Mouse (Mus musculus): Measurements from ENCODE around the gene Vcan. TPM values are rescaled to one million over a fixed set of nuclear protein-coding genes. Genes with fewer than 3 reads are reported as not detected.

Gene Vcan
- polyA plus RNA-seq, 1 experiment from 2014 or later = 48.3 TPM

DNA sequence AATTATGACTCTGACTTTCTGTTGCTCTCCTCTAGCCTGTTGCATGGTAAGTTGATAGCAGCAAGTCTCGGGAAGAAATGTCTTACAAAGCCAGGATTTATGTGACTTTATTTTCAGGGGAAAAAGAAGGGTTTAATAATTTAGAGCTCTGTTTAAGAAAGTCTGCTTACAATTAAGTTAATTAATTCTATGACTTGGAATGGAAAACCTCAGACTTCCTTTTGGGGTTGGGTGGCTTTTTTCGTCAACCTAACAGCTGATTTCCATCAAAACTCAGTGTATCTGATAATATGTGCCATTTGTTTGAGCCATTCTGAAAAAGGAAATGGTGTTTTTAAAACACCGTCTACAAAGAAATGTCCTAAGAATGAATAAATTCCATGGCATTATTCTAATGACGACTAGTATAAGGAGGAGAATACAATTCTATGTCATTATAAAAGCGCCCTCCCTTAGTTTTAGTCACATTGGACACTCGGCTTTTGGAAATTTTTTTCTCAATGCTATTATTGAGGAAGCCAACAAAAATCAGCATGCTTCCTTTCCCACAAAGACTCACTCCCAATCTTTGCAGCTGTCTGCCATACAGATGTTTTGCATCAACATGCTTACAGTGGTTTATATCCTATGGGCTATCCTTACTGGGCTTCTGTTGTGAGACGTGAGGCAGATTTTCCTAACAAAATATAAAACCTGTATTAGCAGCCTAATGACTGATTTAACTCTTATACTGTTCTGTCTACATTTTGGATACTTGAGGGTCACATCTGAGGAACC lies 34.0 kb downstream of the Vcan start:
- no peak overlapping the region for H3K9ac ChIP-seq (replicated peaks)
- 85% methylated on average over 7 of the region's 7 CpGs for WGBS
- peaks cover 42% of the 10 kb centered on the region for H3K36me3 ChIP-seq
- no peak for ATAC-seq (replicated peaks)
- H3K4me2 ChIP-seq (replicated peaks) = no peak overlapping the region
- no peaks in the 10 kb centered on the region for H3K9me3 ChIP-seq
- no peak overlapping the region for H3K4me3 ChIP-seq
- no peaks in the 10 kb centered on the region for H3K27me3 ChIP-seq
- no peaks in the 10 kb centered on the region for H3K4me1 ChIP-seq
- no peak overlapping the region for H3K27ac ChIP-seq (replicated peaks)

DNA sequence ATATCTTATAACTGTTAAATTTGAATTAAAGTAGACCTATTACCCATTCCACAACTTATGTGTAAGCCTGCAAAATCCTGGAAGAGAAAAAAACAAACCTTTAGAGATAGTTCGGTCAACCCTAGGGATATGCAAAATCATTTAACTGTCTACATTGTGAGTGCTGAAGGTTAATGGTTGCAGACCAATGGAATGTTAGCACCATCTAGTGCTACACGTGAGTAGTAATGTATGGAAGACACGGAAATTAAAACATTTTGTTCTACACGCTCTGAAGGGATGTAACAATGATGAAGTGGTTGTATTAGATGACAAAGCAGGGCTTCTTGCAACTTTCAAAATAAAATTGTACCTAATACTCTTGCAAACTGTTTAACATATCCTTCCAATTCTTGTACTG lies 39.9 kb downstream of the Vcan start:
- Histone ChIP-seq H3K27me3 (no peaks in the 10 kb centered on the region), H3K9ac (replicated peaks) (no peak overlapping the region), H3K9me3 (no peaks in the 10 kb centered on the region), H3K4me2 (replicated peaks) (no peak overlapping the region), H3K4me3 (no peak overlapping the region), H3K27ac (replicated peaks) (no peak overlapping the region), H3K36me3 (peaks cover 59% of the 10 kb centered on the region), H3K4me1 (no peaks in the 10 kb centered on the region)
- 88% methylated on average over 4 of the region's 4 CpGs for WGBS
- no peak for ATAC-seq (replicated peaks)

DNA sequence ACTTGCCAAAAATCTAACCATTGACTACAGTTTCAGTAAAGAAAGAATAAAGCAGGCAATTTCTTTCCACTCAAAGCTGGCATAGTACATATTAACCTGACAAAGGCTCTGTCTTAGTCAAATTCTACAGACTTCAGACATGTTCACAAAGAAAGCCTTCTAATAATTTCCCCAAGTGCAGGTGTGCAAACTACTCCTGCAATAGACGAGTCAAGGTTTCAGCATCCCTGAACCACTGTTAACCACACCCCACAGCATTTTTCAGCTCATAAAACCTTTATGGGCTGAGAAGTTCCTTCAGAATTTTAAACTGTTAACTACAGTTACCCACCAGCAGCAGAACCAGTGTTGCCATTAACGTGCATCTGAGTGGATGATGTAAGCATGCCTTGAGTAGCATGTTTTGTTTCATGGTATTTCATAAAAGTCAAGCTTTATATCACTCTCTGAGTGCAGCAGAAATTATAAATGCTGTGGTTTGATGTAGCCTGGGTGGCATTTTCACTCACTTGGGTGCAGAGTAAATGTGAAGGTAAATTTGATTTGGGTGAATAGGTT lies 42.2 kb downstream of the Vcan start:
- Histone ChIP-seq H3K9ac (replicated peaks) (no peak overlapping the region), H3K36me3 (peaks cover 45% of the 10 kb centered on the region), H3K27me3 (no peaks in the 10 kb centered on the region), H3K27ac (replicated peaks) (no peak overlapping the region), H3K4me3 (no peak overlapping the region), H3K4me1 (no peaks in the 10 kb centered on the region), H3K9me3 (no peaks in the 10 kb centered on the region), H3K4me2 (replicated peaks) (no peak overlapping the region)
- WGBS = 89% methylated on average over 2 of the region's 2 CpGs
- no peak for ATAC-seq (replicated peaks)

DNA sequence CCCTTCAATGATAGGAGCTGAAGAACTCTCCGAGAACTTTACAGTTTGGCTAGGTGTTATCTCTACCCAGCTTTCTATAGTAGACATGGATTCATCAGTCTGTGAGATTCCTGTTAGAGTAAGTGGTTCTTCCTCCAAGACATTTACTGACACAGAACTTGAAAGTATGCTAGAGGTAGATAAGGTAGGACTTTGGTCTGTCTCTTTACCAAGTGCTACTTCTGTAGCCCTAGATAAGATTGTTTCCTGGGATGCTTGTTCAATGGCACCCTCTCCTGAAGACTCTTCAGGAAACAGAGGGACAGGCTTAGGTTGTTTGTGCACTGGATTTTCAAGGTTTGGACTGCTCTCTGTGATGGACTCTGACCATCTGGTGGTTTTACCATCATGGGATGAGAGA lies 49.7 kb downstream of the Vcan start:
- WGBS = 91% methylated on average over 1 of the region's 1 CpGs
- H3K36me3 ChIP-seq = peaks cover 60% of the 10 kb centered on the region

DNA sequence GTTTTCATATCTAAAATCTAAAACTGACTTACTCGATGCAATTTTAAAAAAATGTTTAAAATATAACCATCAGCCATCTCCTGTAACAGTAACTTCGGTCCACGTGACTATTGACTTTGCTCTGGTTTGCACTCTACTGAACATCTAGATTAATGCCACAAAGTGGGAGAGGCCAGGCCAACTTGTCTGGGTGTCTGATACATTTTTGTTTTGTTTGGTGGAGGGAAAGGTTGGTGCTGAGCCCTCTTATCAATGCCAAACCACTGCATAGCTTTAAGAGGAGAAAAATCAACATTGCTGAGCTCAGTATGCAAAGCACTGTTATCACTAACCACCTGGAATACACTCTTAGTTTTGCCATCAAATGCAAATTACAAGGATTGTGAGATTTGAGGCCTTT lies 58.8 kb downstream of the Vcan start:
- H3K9me3 ChIP-seq = no peaks in the 10 kb centered on the region
- H3K9ac ChIP-seq (replicated peaks) = no peak overlapping the region
- peaks cover 39% of the 10 kb centered on the region for H3K36me3 ChIP-seq
- H3K4me1 ChIP-seq = no peaks in the 10 kb centered on the region
- WGBS = 95% methylated on average over 3 of the region's 3 CpGs
- H3K4me2 ChIP-seq (replicated peaks) = no peak overlapping the region
- no peak overlapping the region for H3K27ac ChIP-seq (replicated peaks)
- no peaks in the 10 kb centered on the region for H3K27me3 ChIP-seq
- no peak overlapping the region for H3K4me3 ChIP-seq
- no peak for ATAC-seq (replicated peaks)

More for the DNA sequence above, 49.7 kb downstream of the Vcan start:
- Histone ChIP-seq H3K27ac (replicated peaks) (no peak overlapping the region), H3K4me3 (no peak overlapping the region), H3K4me2 (replicated peaks) (no peak overlapping the region), H3K9ac (replicated peaks) (no peak overlapping the region), H3K4me1 (no peaks in the 10 kb centered on the region), H3K9me3 (no peaks in the 10 kb centered on the region), H3K27me3 (no peaks in the 10 kb centered on the region)
- ATAC-seq (replicated peaks) = no peak

DNA sequence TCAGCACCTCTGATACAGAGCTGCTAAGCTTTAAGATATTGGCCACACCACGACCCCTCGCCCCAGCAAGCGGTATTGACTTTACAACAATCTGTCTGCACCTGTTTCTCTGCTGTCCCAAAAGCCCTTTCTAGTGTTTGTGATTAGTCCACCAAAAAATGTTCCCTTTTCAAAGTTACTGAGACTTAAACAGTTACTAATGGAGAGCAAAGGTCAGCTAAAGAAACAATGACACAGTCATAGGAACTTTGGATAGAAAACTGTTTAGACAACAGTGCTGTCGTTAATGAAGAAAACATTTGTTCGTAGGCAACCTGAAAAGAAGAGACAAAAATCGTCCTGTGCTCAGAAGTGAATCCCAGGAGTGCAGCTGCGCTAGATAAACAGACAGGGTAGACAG lies 60.1 kb downstream of the Vcan start:
- ATAC-seq (replicated peaks) = no peak
- Histone ChIP-seq H3K9ac (replicated peaks) (no peak overlapping the region), H3K27ac (replicated peaks) (no peak overlapping the region), H3K27me3 (no peaks in the 10 kb centered on the region), H3K9me3 (no peaks in the 10 kb centered on the region), H3K4me2 (replicated peaks) (no peak overlapping the region), H3K4me3 (no peak overlapping the region), H3K36me3 (peaks cover 38% of the 10 kb centered on the region), H3K4me1 (no peaks in the 10 kb centered on the region)
- WGBS = 72% methylated on average over 7 of the region's 7 CpGs

DNA sequence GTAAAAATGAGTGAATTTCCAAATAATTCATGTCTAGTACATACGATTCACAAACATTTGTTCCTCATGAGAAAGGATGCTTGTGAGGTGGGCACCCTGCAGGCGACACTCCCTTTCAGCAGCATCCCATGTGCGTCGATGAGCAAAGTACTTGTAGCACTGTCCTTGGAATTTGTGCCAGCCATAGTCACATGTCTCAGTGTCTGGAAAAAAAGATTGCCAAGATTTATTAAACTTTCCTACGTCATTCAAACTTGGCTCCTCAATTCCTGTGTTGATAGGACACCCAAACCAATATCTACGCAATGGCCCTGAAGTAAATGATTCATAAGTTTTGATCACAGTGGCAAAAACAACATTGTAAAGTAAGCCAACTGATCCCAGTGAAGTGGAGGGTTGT lies 62.6 kb downstream of the Vcan start:
- Histone ChIP-seq H3K27me3 (no peaks in the 10 kb centered on the region), H3K4me3 (no peak overlapping the region), H3K9ac (replicated peaks) (no peak overlapping the region), H3K36me3 (peaks cover 56% of the 10 kb centered on the region), H3K4me2 (replicated peaks) (no peak overlapping the region), H3K4me1 (no peaks in the 10 kb centered on the region), H3K9me3 (no peaks in the 10 kb centered on the region), H3K27ac (replicated peaks) (no peak overlapping the region)
- ATAC-seq (replicated peaks) = no peak
- 94% methylated on average over 6 of the region's 6 CpGs for WGBS

DNA sequence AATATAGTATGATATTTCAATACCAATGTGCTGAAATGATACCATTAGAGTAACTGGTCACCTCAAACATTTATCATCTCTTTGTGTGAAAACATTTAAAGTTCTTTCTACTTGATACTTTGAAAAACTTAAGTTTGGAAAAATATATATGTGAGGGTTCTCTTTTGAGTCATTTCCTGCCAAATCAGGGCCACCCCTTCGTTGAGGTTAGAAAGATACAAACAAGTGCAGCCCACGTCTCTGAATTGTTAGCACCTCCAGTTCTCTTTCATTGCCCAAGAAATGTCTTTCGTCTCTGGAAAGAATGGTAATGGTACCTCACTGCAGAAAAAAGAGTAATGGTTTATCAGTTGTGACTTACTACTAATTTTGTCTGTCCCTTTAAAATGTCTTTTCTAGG lies 71.8 kb downstream of the Vcan start:
- no peak overlapping the region for H3K4me2 ChIP-seq (replicated peaks)
- no peak overlapping the region for H3K4me3 ChIP-seq
- no peak overlapping the region for H3K27ac ChIP-seq (replicated peaks)
- 84% methylated on average over 3 of the region's 3 CpGs for WGBS
- no peak overlapping the region for H3K9ac ChIP-seq (replicated peaks)
- ATAC-seq (replicated peaks) = no peak
- H3K4me1 ChIP-seq = peaks cover 12% of the 10 kb centered on the region
- H3K36me3 ChIP-seq = peaks cover 35% of the 10 kb centered on the region
- no peaks in the 10 kb centered on the region for H3K9me3 ChIP-seq
- H3K27me3 ChIP-seq = no peaks in the 10 kb centered on the region

DNA sequence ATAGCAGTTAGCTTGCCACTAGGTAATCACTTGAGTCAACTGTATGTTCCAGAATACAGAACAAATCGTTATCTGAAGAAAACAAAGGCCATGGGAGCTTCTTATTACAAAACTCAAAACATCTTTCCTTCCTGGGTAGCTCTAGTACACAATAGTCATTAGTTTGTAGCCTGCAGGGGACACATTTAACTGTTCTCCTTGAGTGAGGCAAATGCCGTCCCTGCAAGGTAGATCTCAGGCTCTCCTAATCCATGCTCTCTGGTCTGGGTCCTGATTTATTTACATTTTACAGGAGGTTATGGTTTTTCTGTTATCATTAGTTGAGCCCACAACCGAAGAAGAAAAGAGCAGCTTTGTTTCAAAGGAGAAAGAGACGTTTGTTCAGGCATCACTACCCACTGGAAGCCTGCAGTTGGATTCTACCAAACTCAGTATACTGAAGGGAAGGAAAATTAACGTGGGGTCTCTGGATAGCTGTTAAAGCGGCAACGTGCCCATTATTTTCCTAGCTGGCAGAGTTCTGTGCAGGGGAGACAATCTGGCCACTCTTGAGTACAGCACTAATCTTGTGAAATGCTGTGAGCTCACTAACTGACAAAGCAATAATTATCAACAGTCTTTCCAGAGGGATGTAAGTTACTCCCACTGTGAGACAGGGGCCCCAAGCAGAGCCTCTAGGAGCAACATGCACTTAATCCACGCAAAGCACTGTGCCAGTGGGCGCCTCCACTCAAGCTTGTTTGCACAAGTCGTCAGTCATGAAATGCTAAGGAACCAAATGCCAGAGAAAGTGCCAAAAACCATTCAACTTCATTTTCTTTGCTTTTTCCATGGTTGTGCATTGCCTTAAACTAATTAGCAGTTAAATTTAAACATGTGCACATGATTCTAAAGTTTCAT lies 73.1 kb downstream of the Vcan start:
- no peaks in the 10 kb centered on the region for H3K9me3 ChIP-seq
- no peak overlapping the region for H3K4me2 ChIP-seq (replicated peaks)
- H3K27me3 ChIP-seq = no peaks in the 10 kb centered on the region
- 18% methylated on average over 10 of the region's 10 CpGs for WGBS
- H3K9ac ChIP-seq (replicated peaks) = no peak overlapping the region
- H3K4me1 ChIP-seq = peaks cover 12% of the 10 kb centered on the region
- peaks cover 25% of the 10 kb centered on the region for H3K36me3 ChIP-seq
- H3K4me3 ChIP-seq = no peak overlapping the region
- ATAC-seq (replicated peaks) = peak; percentile 94
- peak overlapping the region; percentile 49; the same call in 1 of the 2 replicates for H3K27ac ChIP-seq (replicated peaks)

DNA sequence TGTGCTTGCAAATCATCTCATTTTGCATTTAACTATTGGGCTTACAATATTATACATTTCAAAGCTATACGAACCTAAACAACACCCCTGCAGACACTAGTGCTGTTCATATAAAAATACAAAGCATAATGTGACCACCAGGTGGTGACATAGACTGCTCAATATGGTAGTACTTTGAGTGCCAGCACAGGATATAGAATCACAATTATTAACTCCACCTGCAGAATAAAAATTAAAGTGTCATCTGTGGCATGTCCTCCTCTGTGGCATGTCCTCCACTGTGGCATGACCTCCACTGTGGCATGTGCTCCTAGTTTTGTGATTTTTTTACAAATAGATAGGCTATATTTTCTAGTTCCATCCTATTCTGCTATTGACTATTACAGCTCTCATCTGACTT lies 74.2 kb downstream of the Vcan start:
- 54% methylated on average over 1 of the region's 1 CpGs for WGBS
- no peaks in the 10 kb centered on the region for H3K27me3 ChIP-seq
- H3K4me2 ChIP-seq (replicated peaks) = no peak overlapping the region
- H3K36me3 ChIP-seq = peaks cover 20% of the 10 kb centered on the region; the same call in 1 of the 2 replicates
- ATAC-seq (replicated peaks) = peak; percentile 55
- no peak overlapping the region for H3K4me3 ChIP-seq
- no peak overlapping the region for H3K9ac ChIP-seq (replicated peaks)
- H3K27ac ChIP-seq (replicated peaks) = no peak overlapping the region
- peaks cover 12% of the 10 kb centered on the region for H3K4me1 ChIP-seq
- H3K9me3 ChIP-seq = no peaks in the 10 kb centered on the region

DNA sequence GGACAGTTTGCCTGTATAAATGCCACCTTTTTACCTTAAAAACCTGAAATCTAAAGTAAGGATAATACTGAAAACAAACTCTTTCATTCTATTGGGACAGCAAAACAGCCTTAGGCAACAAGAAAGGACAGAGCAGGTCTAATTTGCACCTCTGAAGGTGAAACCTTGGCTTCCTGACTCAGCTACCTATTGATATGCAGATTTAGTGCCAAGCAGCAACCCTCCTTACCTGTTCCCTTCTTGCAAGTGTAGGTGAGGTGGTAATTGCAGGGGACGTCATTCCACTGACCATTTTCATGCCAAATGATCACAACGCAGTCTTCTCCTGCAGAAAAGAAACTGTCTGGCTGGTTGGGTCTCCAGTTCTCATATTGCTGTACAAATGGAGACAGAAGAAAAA lies 80.6 kb downstream of the Vcan start:
- WGBS = 81% methylated on average over 2 of the region's 2 CpGs

DNA sequence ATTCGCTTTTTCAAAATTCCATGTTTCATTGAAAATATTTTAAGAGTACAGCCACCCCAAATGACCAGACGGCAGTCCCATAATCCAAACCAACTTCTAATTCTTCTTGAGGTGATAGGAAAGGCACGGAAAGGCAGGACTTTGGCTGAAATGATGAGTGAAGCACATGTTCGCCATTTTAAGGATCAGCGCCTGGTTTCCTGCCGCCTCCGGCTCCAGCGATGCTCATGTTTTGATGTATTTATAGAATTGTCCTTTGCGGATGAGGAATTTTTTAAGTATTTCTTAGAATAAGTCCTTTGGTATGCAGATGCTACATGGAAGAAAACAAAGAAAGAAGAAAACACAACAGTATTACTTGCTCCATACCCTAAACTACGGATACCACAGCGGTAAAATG lies 85.3 kb downstream of the Vcan start:
- 95% methylated on average over 11 of the region's 11 CpGs for WGBS

More for the DNA sequence above, 80.6 kb downstream of the Vcan start:
- no peaks in the 10 kb centered on the region for H3K27me3 ChIP-seq
- no peaks in the 10 kb centered on the region for H3K9me3 ChIP-seq
- H3K36me3 ChIP-seq = peaks cover 25% of the 10 kb centered on the region
- H3K9ac ChIP-seq (replicated peaks) = no peak overlapping the region
- H3K4me3 ChIP-seq = no peak overlapping the region
- H3K4me2 ChIP-seq (replicated peaks) = no peak overlapping the region
- no peak for ATAC-seq (replicated peaks)
- H3K4me1 ChIP-seq = no peaks in the 10 kb centered on the region
- no peak overlapping the region for H3K27ac ChIP-seq (replicated peaks)

More for the DNA sequence above, 85.3 kb downstream of the Vcan start:
- Histone ChIP-seq H3K4me2 (replicated peaks) (no peak overlapping the region), H3K4me3 (no peak overlapping the region), H3K9ac (replicated peaks) (no peak overlapping the region), H3K36me3 (peaks cover 28% of the 10 kb centered on the region), H3K27me3 (no peaks in the 10 kb centered on the region), H3K9me3 (no peaks in the 10 kb centered on the region), H3K4me1 (no peaks in the 10 kb centered on the region), H3K27ac (replicated peaks) (no peak overlapping the region)
- ATAC-seq (replicated peaks) = no peak

Measured in forebrain, embryonic 15.5 days (tissue).